Mouse (Mus musculus) embryonic fibroblast, embryonic 13.5 days (primary cell): ENCODE data around the gene Prkci.

Source experiments
- CTCF ChIP-seq: IDR thresholded peaks from 2 replicates; pipeline ENCODE4 v1.5.1; 2011; ENCODE audit warnings: mild to moderate bottlenecking, control low read depth, low read length, moderate library complexity, borderline replicate concordance; ENCODE audit not compliant: insufficient read depth
- POLR2A ChIP-seq: IDR thresholded peaks from 2 replicates; pipeline ENCODE4 v1.6.1; 2011; ENCODE audit warnings: low read depth, mild to moderate bottlenecking, control low read depth, low read length, moderate library complexity

DNA sequence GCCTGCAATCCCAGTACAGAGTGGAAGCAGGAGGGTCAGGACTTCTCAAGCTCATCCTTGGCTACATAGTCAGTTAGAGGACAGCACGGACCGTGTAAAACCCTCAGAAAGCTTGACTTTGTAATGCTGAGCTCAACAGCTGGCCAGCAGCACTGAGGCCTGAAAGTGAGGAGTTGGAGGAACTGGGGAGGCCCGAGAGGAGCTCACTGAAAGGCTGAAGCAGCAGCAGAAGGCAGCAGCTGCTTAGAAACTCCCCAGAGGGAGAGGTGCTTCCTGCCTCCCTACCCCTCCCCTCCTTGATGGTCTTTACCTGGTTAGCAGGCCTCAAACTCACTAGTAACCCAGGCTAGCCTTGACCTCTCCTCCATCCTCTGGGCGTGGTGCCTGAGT lies 4.5 kb downstream of the Prkci start:
- TF ChIP-seq CTCF (no peak), POLR2A (no peak)
